Mouse (Mus musculus) kidney, postnatal 25 days (tissue): ENCODE data around the gene Serpinb6d.

Experiments
- DNase-seq, 2 experiments: peaks; one replicate each; pipeline ENCODE4 v3.0.0; 2021; ENCODE audit warnings: mixed read lengths in 2 of 2

Gene Serpinb6d

GRCm38 (mm10) chr13:33661105-33661504, at the start of gene Serpinb6d:
Serpinb6d (plus strand) TSS chr13:33661405.
- DNase-seq: no peak

GRCm38 (mm10) chr13:33622921-33623320, 38.3 kb upstream of the Serpinb6d start:
- DNase-seq: no peak

GRCm38 (mm10) chr13:33642540-33642939, 18.7 kb upstream of the Serpinb6d start:
- DNase-seq: no peak

- DNase-seq: no peak
Observed at GRCm38 (mm10) chr13:33662550-33662949, 1.3 kb downstream of the Serpinb6d start.

- no peak for DNase-seq
Observed at GRCm38 (mm10) chr13:33720296-33720695, 59.1 kb downstream of the Serpinb6d start.
